Mouse (Mus musculus) lung, postnatal 0 days (tissue): ENCODE data around the gene Rbpjl. TPM values are rescaled to one million over a fixed set of nuclear protein-coding genes. Genes with fewer than 3 reads are reported as not detected.

Source experiments
- ATAC-seq: fragments of 200-750 bp; cut with Nextera tagmentation; 2 replicates; pipeline ENCODE4 v1.8.0; 2017; ENCODE audit warnings: moderate library complexity
- DNase-seq: peaks from one replicate; pipeline ENCODE4 v3.0.0-alpha.2; 2016; ENCODE audit warnings: low spot score
- H3K27ac ChIP-seq: fragments of 300-500 bp; sonication (generic); 2 replicates; pipeline ENCODE4 v1.5.1; 2014; ENCODE audit warnings: antibody characterized with exemption, mild to moderate bottlenecking, low read length, mixed read lengths
- H3K27me3 ChIP-seq: fragments of 300-500 bp; sonication (generic); replicated peaks from 2 replicates; pipeline ENCODE4 v1.6.1; 2014; ENCODE audit warnings: low read length, mixed read lengths; ENCODE audit not compliant: insufficient read depth
- H3K36me3 ChIP-seq: fragments of 300-500 bp; sonication (generic); 2 replicates; pipeline ENCODE4 v1.6.1; 2014; ENCODE audit warnings: low read length, mixed read lengths; ENCODE audit not compliant: insufficient read depth
- H3K4me1 ChIP-seq: fragments of 300-500 bp; sonication (generic); 2 replicates; pipeline ENCODE4 v1.6.1; 2014; ENCODE audit warnings: antibody characterized with exemption, low read depth, low read length, mixed read lengths; ENCODE audit not compliant: insufficient read depth
- H3K4me2 ChIP-seq: fragments of 300-500 bp; sonication (generic); replicated peaks from 2 replicates; pipeline ENCODE4 v1.6.1; 2014; ENCODE audit warnings: low read depth, mild to moderate bottlenecking, low read length, moderate library complexity, mixed read lengths
- H3K4me3 ChIP-seq: fragments of 300-500 bp; sonication (generic); 2 replicates; pipeline ENCODE4 v1.5.1; 2014; ENCODE audit warnings: low read depth, low read length
- H3K9ac ChIP-seq: fragments of 300-500 bp; sonication (generic); replicated peaks from 2 replicates; pipeline ENCODE4 v1.6.1; 2014; ENCODE audit warnings: low read depth, mild to moderate bottlenecking
- H3K9me3 ChIP-seq: fragments of 300-500 bp; sonication (generic); 2 replicates; pipeline ENCODE4 v1.6.1; 2016; ENCODE audit warnings: low read length, mixed read lengths
- CTCF ChIP-seq: IDR thresholded peaks from 2 replicates; pipeline ENCODE4 v1.5.1; 2016; ENCODE audit warnings: antibody characterized with exemption, mild to moderate bottlenecking
- EP300 ChIP-seq: IDR thresholded peaks from 2 replicates; pipeline ENCODE4 v1.6.1; 2016; ENCODE audit warnings: antibody characterized with exemption, mild to moderate bottlenecking, control low read depth
- WGBS: fragments of 180-500 bp; shearing (Covaris S2); extraction: QIAGEN DNeasy Blood & Tissue Kit; methylation state at CpG from one replicate; pipeline ENCODE4 v1.1.7; 2014; 5-methylcytosine and 5-hydroxymethylcytosine counted together
- polyA plus RNA-seq: library from polyadenylated mRNA; unstranded; fragments of >200 nt; fragmentation: Nextera tagmentation; extraction: Ambion mirVana; gene quantifications from 2 replicates; pipeline ENCODE4 v1.2.1, GENCODE M21; 2015

Rbpjl gene
- polyA plus RNA-seq, 1 experiment from 2014 or later: 29.7 TPM

DNA sequence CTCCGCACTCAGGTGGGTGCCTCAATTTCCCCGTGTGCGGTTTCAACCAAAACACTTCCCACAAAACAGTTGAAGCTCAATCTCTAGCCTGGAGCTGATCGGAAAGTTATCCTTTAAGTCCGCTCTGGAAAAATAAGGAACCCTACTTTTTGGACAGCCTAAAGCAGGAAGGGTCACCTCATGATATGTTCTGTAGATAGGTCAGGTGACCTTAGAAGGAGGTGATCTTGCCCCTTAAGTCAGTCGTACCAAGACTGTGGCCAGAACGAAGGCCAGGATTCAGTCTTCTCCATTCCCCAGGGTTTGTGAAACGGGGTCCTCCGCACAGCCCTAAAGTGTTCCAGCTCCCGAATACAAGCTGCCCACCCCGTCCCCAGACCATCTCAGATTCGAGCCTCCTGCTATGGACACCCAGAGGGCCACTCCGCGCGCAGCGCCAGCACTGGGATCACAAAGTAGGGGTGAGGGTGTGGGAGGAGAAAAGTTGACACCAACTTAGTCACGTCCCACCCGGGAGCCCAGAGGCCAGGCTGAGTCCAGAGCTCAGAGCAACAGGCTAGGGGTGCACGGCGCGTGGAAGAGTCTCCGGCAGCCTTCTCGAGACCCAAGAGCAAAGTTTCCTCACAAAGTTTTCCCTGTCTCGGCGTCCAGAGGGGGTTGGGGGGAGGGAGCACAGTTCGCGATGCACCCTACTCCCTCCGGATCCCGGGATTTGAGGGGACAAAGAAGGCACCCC lies 39.5 kb downstream of the Rbpjl start:
- no peaks in the 10 kb centered on the region for H3K36me3 ChIP-seq
- no peaks in the 10 kb centered on the region for H3K9me3 ChIP-seq
- peak overlapping the region; percentile 77 for H3K4me3 ChIP-seq
- ATAC-seq: peak; percentile 52
- WGBS: 3% methylated on average over 29 of the region's 29 CpGs
- TF ChIP-seq CTCF (no peak), EP300 (no peak)
- peak overlapping the region; percentile 72 for H3K4me2 ChIP-seq
- H3K9ac ChIP-seq: peak overlapping the region; percentile 94
- DNase-seq: peak; percentile 68
- H3K4me1 ChIP-seq: peaks cover 17% of the 10 kb centered on the region; the same call in 1 of the 2 replicates
- H3K27me3 ChIP-seq: no peaks in the 10 kb centered on the region
- H3K27ac ChIP-seq: peak overlapping the region; percentile 95

DNA sequence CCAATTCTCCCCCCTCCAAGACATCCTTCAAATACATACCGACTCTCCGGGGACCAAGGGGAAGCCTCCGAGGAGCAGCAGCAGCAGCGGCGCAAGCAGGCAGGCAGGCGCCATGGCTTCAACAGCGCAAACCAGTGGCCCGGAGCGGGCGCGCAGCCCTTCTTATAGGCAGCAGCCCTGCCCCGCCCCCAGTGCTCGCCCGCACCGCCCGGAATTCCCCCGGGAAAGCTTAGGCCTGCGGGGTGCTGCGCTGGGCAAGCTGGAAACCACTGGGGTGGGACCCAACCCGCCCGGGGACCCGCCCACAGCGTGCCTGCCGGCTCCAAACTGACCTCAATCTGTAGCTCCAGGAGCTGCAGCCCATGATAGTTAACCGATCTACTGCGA lies 40.1 kb downstream of the Rbpjl start:
- peak; percentile 31; the same call in 1 of the 2 replicates for TF ChIP-seq EP300
- TF ChIP-seq CTCF: peak; percentile 48
- peaks cover 14% of the 10 kb centered on the region; the same call in 1 of the 2 replicates for H3K4me1 ChIP-seq
- no peaks in the 10 kb centered on the region for H3K9me3 ChIP-seq

DNA sequence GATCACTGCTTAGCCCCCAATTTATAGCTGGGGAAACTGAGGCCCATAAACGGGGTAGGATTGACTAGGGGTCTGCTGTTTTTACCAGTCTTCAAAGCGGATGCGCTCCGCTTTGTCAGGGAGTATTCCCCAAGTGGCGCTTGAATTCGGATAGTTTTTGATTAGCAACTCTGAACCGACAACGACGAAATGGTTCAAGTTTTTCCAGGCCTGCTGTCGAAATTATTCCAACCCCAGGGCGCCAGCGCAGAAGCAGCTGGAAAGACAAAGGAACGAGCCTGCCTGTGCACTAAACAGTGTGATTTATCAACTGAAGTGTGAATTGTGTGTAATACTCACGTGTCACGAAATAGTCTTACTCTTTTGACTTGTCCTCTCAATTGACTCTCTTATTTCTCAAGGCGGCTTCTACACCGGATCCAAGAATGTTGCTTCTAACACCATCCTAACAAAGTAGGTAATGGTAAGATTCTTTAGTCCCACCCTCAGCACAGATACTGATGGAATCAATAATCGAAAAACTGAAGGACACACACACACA lies 40.6 kb downstream of the Rbpjl start, which contains the start of gene Sdc4:
Sdc4 (minus strand) TSS at position 428 of the 541 bp plus-strand sequence.
- WGBS: 10% methylated on average over 18 of the region's 18 CpGs
- TF ChIP-seq CTCF (no peak), EP300 (no peak)
- no peaks in the 10 kb centered on the region for H3K27me3 ChIP-seq
- H3K9me3 ChIP-seq: no peaks in the 10 kb centered on the region
- H3K4me1 ChIP-seq: peaks cover 14% of the 10 kb centered on the region; the same call in 1 of the 2 replicates
- H3K4me2 ChIP-seq: peak within 1 kb of the TSS; percentile 72
- H3K9ac ChIP-seq: peak within 1 kb of the TSS; percentile 94
- H3K4me3 ChIP-seq: peak within 1 kb of the TSS; percentile 77
- peak; percentile 64 for DNase-seq
- no peak for ATAC-seq
- H3K27ac ChIP-seq: peak within 1 kb of the TSS; percentile 95
- no peaks in the 10 kb centered on the region for H3K36me3 ChIP-seq

More for the DNA sequence above, 40.1 kb downstream of the Rbpjl start:
- H3K9ac ChIP-seq: peak overlapping the region; percentile 94
- H3K36me3 ChIP-seq: no peaks in the 10 kb centered on the region
- ATAC-seq (peak; percentile 93), DNase-seq (peak; percentile 92)
- peak overlapping the region; percentile 72 for H3K4me2 ChIP-seq
- H3K4me3 ChIP-seq: peak overlapping the region; percentile 77
- H3K27me3 ChIP-seq: no peaks in the 10 kb centered on the region
- H3K27ac ChIP-seq: peak overlapping the region; percentile 95
- under 1% methylated on average over 25 of the region's 26 CpGs for WGBS

DNA sequence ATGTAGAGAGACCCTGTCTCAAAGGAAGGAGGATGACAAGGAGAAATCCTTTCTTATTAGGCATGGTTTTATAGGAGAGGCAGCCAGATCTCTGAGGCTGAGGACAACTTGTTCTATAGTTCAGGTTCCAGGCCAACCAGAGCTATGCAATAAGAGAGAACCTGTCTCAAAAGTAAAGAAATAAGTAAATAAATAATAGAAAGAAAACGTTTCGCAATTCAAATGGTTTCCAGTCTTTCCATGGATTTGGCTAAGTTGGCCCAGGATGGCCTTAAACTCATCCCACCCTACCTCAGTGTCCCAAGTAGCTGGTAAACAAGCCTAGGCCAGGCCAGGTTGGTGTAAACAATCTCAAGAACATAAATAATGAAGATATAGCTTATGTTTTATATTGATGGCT lies 41.8 kb downstream of the Rbpjl start:
- Histone ChIP-seq H3K27me3 (no peaks in the 10 kb centered on the region), H3K4me2 (no peak overlapping the region), H3K9ac (no peak overlapping the region), H3K9me3 (no peaks in the 10 kb centered on the region), H3K27ac (no peak overlapping the region), H3K4me1 (peaks cover 16% of the 10 kb centered on the region; the same call in 1 of the 2 replicates), H3K4me3 (no peak overlapping the region), H3K36me3 (no peaks in the 10 kb centered on the region)
- ATAC-seq (no peak), DNase-seq (no peak)
- 75% methylated on average over 2 of the region's 2 CpGs for WGBS
- TF ChIP-seq EP300 (no peak), CTCF (no peak)

DNA sequence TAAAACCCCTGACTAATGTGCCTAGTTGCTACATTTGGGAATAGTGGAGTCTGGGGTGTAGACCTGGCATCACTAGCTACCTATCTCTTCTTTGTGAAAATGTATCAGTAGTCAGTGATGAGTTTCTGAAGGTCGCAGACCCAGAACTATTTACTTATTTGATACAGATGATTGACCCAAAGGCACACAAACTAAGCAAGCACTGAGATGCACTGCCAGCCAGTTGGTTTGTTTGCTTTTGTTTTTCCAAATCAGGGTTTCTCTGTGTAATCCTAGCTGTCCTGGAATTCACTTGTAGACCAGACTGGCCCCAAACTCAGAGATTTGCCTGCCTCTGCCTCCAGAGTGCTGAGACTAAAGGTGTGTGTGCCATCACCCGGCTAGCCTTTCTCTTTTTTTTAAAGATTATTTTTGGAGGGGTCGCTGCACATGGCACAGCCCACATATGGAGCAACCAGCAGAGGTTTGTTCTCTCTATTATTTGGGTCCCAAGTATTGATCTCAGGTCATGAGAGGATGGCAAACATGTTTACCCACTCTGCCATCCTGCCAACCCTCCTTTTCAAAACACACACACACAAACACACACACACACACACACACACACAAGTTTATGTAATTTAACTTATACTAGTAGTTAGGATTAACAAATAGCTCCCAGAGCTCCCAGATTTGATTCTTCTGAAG lies 42.6 kb downstream of the Rbpjl start:
- H3K4me2 ChIP-seq: no peak overlapping the region
- 74% methylated on average over 3 of the region's 3 CpGs for whole genome bisulfite sequencing
- no peak overlapping the region for H3K9ac ChIP-seq
- TF ChIP-seq CTCF: no peak
- TF ChIP-seq EP300: no peak
- H3K27me3 ChIP-seq: no peaks in the 10 kb centered on the region
- ATAC-seq (no peak), DNase-seq (no peak)
- H3K4me1 ChIP-seq: peaks cover 13% of the 10 kb centered on the region; the same call in 1 of the 2 replicates
- H3K4me3 ChIP-seq: no peak overlapping the region
- no peaks in the 10 kb centered on the region for H3K9me3 ChIP-seq
- no peaks in the 10 kb centered on the region for H3K36me3 ChIP-seq
- no peak overlapping the region for H3K27ac ChIP-seq

DNA sequence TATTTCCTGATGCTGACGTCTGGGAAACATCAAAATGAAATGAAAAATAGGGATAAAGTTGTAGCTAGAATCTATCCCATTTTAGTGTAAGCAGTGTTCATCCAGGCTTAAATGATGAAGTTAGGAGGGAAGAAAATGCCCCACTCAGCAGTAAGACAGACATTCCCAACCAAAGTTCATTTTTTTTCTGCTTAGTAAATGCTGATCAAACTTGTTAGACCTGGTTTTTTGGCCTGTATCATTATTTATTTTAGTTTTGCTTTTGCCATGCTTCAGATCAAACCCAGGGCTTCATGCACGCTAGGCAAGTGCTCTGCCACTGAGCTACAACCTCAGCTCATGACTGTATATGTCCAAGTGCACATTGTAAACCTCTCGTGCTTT lies 43.1 kb downstream of the Rbpjl start:
- ATAC-seq: no peak

More for the DNA sequence above, 43.1 kb downstream of the Rbpjl start:
- TF ChIP-seq CTCF: no peak
- TF ChIP-seq EP300: no peak
- Histone ChIP-seq H3K27me3 (no peaks in the 10 kb centered on the region), H3K4me2 (no peak overlapping the region), H3K36me3 (no peaks in the 10 kb centered on the region), H3K9me3 (no peaks in the 10 kb centered on the region), H3K4me1 (peaks cover 13% of the 10 kb centered on the region; the same call in 1 of the 2 replicates), H3K27ac (no peak overlapping the region), H3K4me3 (no peak overlapping the region), H3K9ac (no peak overlapping the region)
- no peak for DNase-seq
- WGBS: 83% methylated on average over 3 of the region's 3 CpGs
